Mouse (Mus musculus) embryo, embryonic 11 days (tissue): ENCODE measurements at regions not wholly inside any gene's neighbourhood (a gene's known extent, or its start where the extent isn't known, plus 50 kb on each side); places are given as distances from the start of the nearest gene placed in this dataset.

ENCODE experiments used
- DNase-seq: peaks from one replicate; pipeline ENCODE4 v3.0.0-alpha.2; 2015

- peak; percentile 3 for DNase-seq
These were observed 809.7 kb downstream of the Dpp10 start for GRCm38 (mm10) chr1:123235621-123236020.

GRCm38 (mm10) chr1:123220932-123221331, 824.4 kb downstream of the Dpp10 start:
- DNase-seq: no peak

- DNase-seq: no peak
These were observed 824.9 kb downstream of the Dpp10 start for GRCm38 (mm10) chr1:123220494-123220893.
